Comparison of ENCODE assay signal across 11 mouse cellular contexts in genomic region chr16:8768588-8768987, GRCm38 (mm10). TPM values are rescaled to one million over a fixed set of nuclear protein-coding genes. Genes with fewer than 3 reads are reported as not detected.
DNase-seq lines count a peak whose midpoint lies in the region; ATAC-seq and TF ChIP-seq lines count a peak whose summit lies in the region.
"Had no signal": no experiment of that assay in that cellular context is flagged by ENCODE, and none has a peak within 500 bp of the region (broad histone marks: within the 10 kb centered on the region; RNA-seq: fewer than 3 reads in every experiment).

No protein-coding gene starts in this region.

- peaks cover 53% of the 10 kb centered on the region for H3K36me3 ChIP-seq in E14TG2a.4 (ENCODE audit: insufficient read depth, low read length)
- no peaks in the 10 kb centered on the region for H3K36me3 ChIP-seq in intestine, embryonic 16.5 days (ENCODE audit: control insufficient read depth, insufficient read depth, low read length)
- H3K36me3 ChIP-seq in liver, embryonic 14.5 days (replicated peaks; ENCODE audit: control insufficient read depth, insufficient read depth, low read depth) = no peaks in the 10 kb centered on the region
- no peaks in the 10 kb centered on the region for H3K36me3 ChIP-seq in midbrain, embryonic 14.5 days (ENCODE audit: control insufficient read depth, insufficient read depth, low read length)
- H3K36me3 ChIP-seq in hindbrain, embryonic 14.5 days (replicated peaks; ENCODE audit: control insufficient read depth, insufficient read depth) = no peaks in the 10 kb centered on the region
- H3K36me3 ChIP-seq: forebrain, embryonic 15.5 days; lung, embryonic 15.5 days; neural tube, embryonic 13.5 days had no signal

- WGBS in intestine, embryonic 16.5 days = 67% methylated on average over 4 of the region's 4 CpGs
- WGBS in liver, embryonic 14.5 days (ENCODE audit: insufficient replicate concordance) = 61% methylated on average over 4 of the region's 4 CpGs
- 83% methylated on average over 4 of the region's 4 CpGs for WGBS in midbrain, embryonic 14.5 days
- 78% methylated on average over 4 of the region's 4 CpGs for WGBS in hindbrain, embryonic 14.5 days

- ATAC-seq in cerebellum, adult (ENCODE audit: insufficient number of reproducible peaks, low FRiP score, low TSS enrichment) = no peak
- 0 out of 2 replicates have a peak, but pooled peaks have one; percentile 23 for ATAC-seq in intestine, embryonic 16.5 days
- peak; percentile 33; the same call in 1 of the 2 replicates for ATAC-seq in liver, embryonic 14.5 days (ENCODE audit: insufficient read depth)
- ATAC-seq in midbrain, embryonic 14.5 days (ENCODE audit: low FRiP score, low TSS enrichment) = no peak
- no peak for ATAC-seq in hindbrain, embryonic 14.5 days (ENCODE audit: low FRiP score)

- no peaks in the 10 kb centered on the region for H3K9me3 ChIP-seq in E14TG2a.4 (ENCODE audit: low read length)
- no peaks in the 10 kb centered on the region for H3K9me3 ChIP-seq in intestine, embryonic 16.5 days (ENCODE audit: control insufficient read depth, low read length)
- no peaks in the 10 kb centered on the region for H3K9me3 ChIP-seq in liver, embryonic 14.5 days (ENCODE audit: control insufficient read depth, low read length)
- no peaks in the 10 kb centered on the region for H3K9me3 ChIP-seq in midbrain, embryonic 14.5 days (ENCODE audit: control insufficient read depth, low read length)
- no peaks in the 10 kb centered on the region for H3K9me3 ChIP-seq in hindbrain, embryonic 14.5 days (ENCODE audit: control insufficient read depth, low read length)
- H3K9me3 ChIP-seq: forebrain, embryonic 15.5 days; lung, embryonic 15.5 days; neural tube, embryonic 13.5 days had no signal

- peak overlapping the region; percentile 60 for H3K4me3 ChIP-seq in E14TG2a.4 (replicated peaks; ENCODE audit: low read length)
- no peak overlapping the region for H3K4me3 ChIP-seq in intestine, embryonic 16.5 days (ENCODE audit: low read length)
- H3K4me3 ChIP-seq in liver, embryonic 14.5 days (ENCODE audit: insufficient read depth in 1 of 2, low read depth in 2 of 2, low read length in 2 of 2) = no peak overlapping the region; a peak in 1 of 4 replicates
- H3K4me3 ChIP-seq in midbrain, embryonic 14.5 days (replicated peaks; ENCODE audit: low read depth, low read length) = no peak overlapping the region
- H3K4me3 ChIP-seq in hindbrain, embryonic 14.5 days (replicated peaks; ENCODE audit: low read length) = no peak overlapping the region
- H3K4me3 ChIP-seq: forebrain, embryonic 15.5 days; lung, embryonic 15.5 days; neural tube, embryonic 13.5 days had no signal

- TF ChIP-seq CTCF in E14TG2a.4 (conservative IDR thresholded peaks at IDR 0.05; ENCODE audit: low read length) = no peak
- TF ChIP-seq CTCF in liver, embryonic 14.5 days (IDR thresholded peaks at IDR 0.05; ENCODE audit: low read depth) = no peak

- H3K27ac ChIP-seq in intestine, embryonic 16.5 days (ENCODE audit: low read length) = no peak overlapping the region
- peak overlapping the region; percentile 72 for H3K27ac ChIP-seq in liver, embryonic 14.5 days
- H3K27ac ChIP-seq in midbrain, embryonic 14.5 days (replicated peaks; ENCODE audit: low read depth, low read length) = no peak overlapping the region
- no peak overlapping the region for H3K27ac ChIP-seq in hindbrain, embryonic 14.5 days
- H3K27ac ChIP-seq: forebrain, embryonic 15.5 days; lung, embryonic 15.5 days; neural tube, embryonic 13.5 days had no signal

- DNase-seq in cerebellum, adult 9-11 months = peak; percentile 33
- DNase-seq in liver, embryonic 14.5 days (ENCODE audit: low read depth in 3 of 3, low spot score in 3 of 3) = no peak
- no peak for DNase-seq in midbrain, embryonic 14.5 days
- no peak for DNase-seq in right cerebral cortex, postnatal 4 days
- no peak for DNase-seq in hindbrain, embryonic 14.5 days (ENCODE audit: low spot score)

- H3K4me2 ChIP-seq in intestine, embryonic 16.5 days (ENCODE audit: low read depth, low read length) = no peak overlapping the region
- peak overlapping the region; percentile 80 for H3K4me2 ChIP-seq in liver, embryonic 14.5 days (ENCODE audit: low read depth)
- no peak overlapping the region for H3K4me2 ChIP-seq in midbrain, embryonic 14.5 days (ENCODE audit: low read length)
- no peak overlapping the region for H3K4me2 ChIP-seq in hindbrain, embryonic 14.5 days (replicated peaks)
- H3K4me2 ChIP-seq: forebrain, embryonic 15.5 days; lung, embryonic 15.5 days; neural tube, embryonic 13.5 days had no signal

- no peak for TF ChIP-seq EP300 in liver, embryonic 14.5 days (IDR thresholded peaks at IDR 0.05; ENCODE audit: low read depth)

- no peak overlapping the region for H3K9ac ChIP-seq in intestine, embryonic 16.5 days (ENCODE audit: low read depth, low read length)
- peak overlapping the region; percentile 76 for H3K9ac ChIP-seq in liver, embryonic 14.5 days (replicated peaks)
- H3K9ac ChIP-seq in midbrain, embryonic 14.5 days (replicated peaks; ENCODE audit: low read length) = no peak overlapping the region
- H3K9ac ChIP-seq in hindbrain, embryonic 14.5 days = no peak overlapping the region
- H3K9ac ChIP-seq: forebrain, embryonic 15.5 days; lung, embryonic 15.5 days; neural tube, embryonic 13.5 days had no signal

- H3K27me3 ChIP-seq in E14TG2a.4 (ENCODE audit: insufficient read depth, low read length) = no peaks in the 10 kb centered on the region
- H3K27me3 ChIP-seq in intestine, embryonic 16.5 days (replicated peaks; ENCODE audit: control insufficient read depth, insufficient read depth, low read length) = no peaks in the 10 kb centered on the region
- no peaks in the 10 kb centered on the region for H3K27me3 ChIP-seq in liver, embryonic 14.5 days (ENCODE audit: control insufficient read depth, insufficient read depth, low read length)
- H3K27me3 ChIP-seq in midbrain, embryonic 14.5 days (ENCODE audit: control insufficient read depth, insufficient read depth, low read length) = no peaks in the 10 kb centered on the region
- no peaks in the 10 kb centered on the region for H3K27me3 ChIP-seq in hindbrain, embryonic 14.5 days (ENCODE audit: control insufficient read depth, insufficient read depth, low read length)
- H3K27me3 ChIP-seq: forebrain, embryonic 15.5 days; lung, embryonic 15.5 days; neural tube, embryonic 13.5 days had no signal

- peaks cover 92% of the 10 kb centered on the region for H3K4me1 ChIP-seq in E14TG2a.4 (replicated peaks; ENCODE audit: low read depth, low read length)
- no peaks in the 10 kb centered on the region for H3K4me1 ChIP-seq in intestine, embryonic 16.5 days (ENCODE audit: control insufficient read depth, insufficient read depth, low read length)
- peaks cover 52 to 55% of the 10 kb centered on the region in 2 experiments for H3K4me1 ChIP-seq in liver, embryonic 14.5 days (replicated peaks; ENCODE audit: control insufficient read depth in 2 of 2, insufficient read depth in 2 of 2, low read length in 1 of 2)
- no peaks in the 10 kb centered on the region for H3K4me1 ChIP-seq in midbrain, embryonic 14.5 days (ENCODE audit: control insufficient read depth, insufficient read depth, low read length)
- no peaks in the 10 kb centered on the region; the same call in 1 of the 2 replicates for H3K4me1 ChIP-seq in hindbrain, embryonic 14.5 days (replicated peaks; ENCODE audit: control insufficient read depth, insufficient read depth, low read length)
- H3K4me1 ChIP-seq: forebrain, embryonic 15.5 days; lung, embryonic 15.5 days had no signal

RNA-seq across cellular contexts. Expression of gene Usp7, which starts 23.5 kb away (rescaled TPM):
- 16.1 and 19.1 TPM in 2 replicates for polyA plus RNA-seq in intestine, embryonic 16.5 days (2015; fragmentation: Nextera tagmentation; extraction: Ambion mirVana)
- 37.6 and 57.5 TPM in 2 replicates for polyA plus RNA-seq in liver, embryonic 14.5 days (2012; rRNA removed)
- 35.5 and 41.9 TPM in 2 replicates for polyA plus RNA-seq in liver, embryonic 14.5 days (2014; fragmentation: Nextera tagmentation; extraction: Ambion mirVana)
- 49.9 and 50.0 TPM in 2 replicates for polyA plus RNA-seq in midbrain, embryonic 14.5 days (2014; fragmentation: Nextera tagmentation; extraction: Ambion mirVana)
- 44.7 and 44.9 TPM in 2 replicates for polyA plus RNA-seq in hindbrain, embryonic 14.5 days (2014; fragmentation: Nextera tagmentation; extraction: Ambion mirVana)

Comparison
In these comparisons a context has a peak if more than half of its experiments do, and no peak if none do; other contexts are left out.
1. ATAC-seq: peak in intestine, embryonic 16.5 days (single experiment) and liver, embryonic 14.5 days (single experiment); none in cerebellum, adult (single experiment), midbrain, embryonic 14.5 days (single experiment) and hindbrain, embryonic 14.5 days (single experiment).